Mouse (Mus musculus) liver, embryonic 14.5 days (tissue): ENCODE data around the gene Zfp60.

Experiments
- CTCF ChIP-seq: IDR thresholded peaks from 2 replicates; pipeline ENCODE4 v1.5.1; 2016; ENCODE audit warnings: antibody characterized with exemption, low read depth, control low read depth
- EP300 ChIP-seq: IDR thresholded peaks from 2 replicates; pipeline ENCODE4 v1.6.1; 2016; ENCODE audit warnings: antibody characterized with exemption, low read depth

GRCm38 (mm10) chr7:27727471-27727870 lies 3.7 kb upstream of the Zfp60 start:
- TF ChIP-seq CTCF (no peak), EP300 (no peak)
